Mouse (Mus musculus) forebrain, embryonic 16.5 days (tissue): ENCODE data around the gene Dop1a. TPM values are rescaled to one million over a fixed set of nuclear protein-coding genes. Genes with fewer than 3 reads are reported as not detected.

Experiments
- ATAC-seq: fragments of 200-750 bp; cut with Nextera tagmentation; 2 replicates; pipeline ENCODE4 v1.8.0; 2017; ENCODE audit warnings: mild to moderate bottlenecking, moderate library complexity
- H3K27ac ChIP-seq: fragments of 300-500 bp; sonication (generic); 2 replicates; pipeline ENCODE4 v1.5.1; 2014; ENCODE audit warnings: low read length, control low read depth
- H3K27me3 ChIP-seq: fragments of 300-500 bp; sonication (generic); replicated peaks from 2 replicates; pipeline ENCODE4 v1.6.1; 2014; ENCODE audit warnings: low read length; ENCODE audit not compliant: control insufficient read depth, insufficient read depth
- H3K36me3 ChIP-seq: fragments of 300-500 bp; sonication (generic); 2 replicates; pipeline ENCODE4 v1.6.1; 2014; ENCODE audit not compliant: control insufficient read depth, insufficient read depth
- H3K4me1 ChIP-seq: fragments of 300-500 bp; sonication (generic); replicated peaks from 2 replicates; pipeline ENCODE4 v1.6.1; 2014; ENCODE audit warnings: low read length; ENCODE audit not compliant: control insufficient read depth, insufficient read depth
- H3K4me2 ChIP-seq: fragments of 300-500 bp; sonication (generic); 2 replicates; pipeline ENCODE4 v1.6.1; 2014; ENCODE audit warnings: mild to moderate bottlenecking, low read length, control low read depth
- H3K4me3 ChIP-seq: fragments of 300-500 bp; sonication (generic); replicated peaks from 2 replicates; pipeline ENCODE4 v1.5.1; 2014; ENCODE audit warnings: mild to moderate bottlenecking, low read length, control low read depth
- H3K9ac ChIP-seq: fragments of 300-500 bp; sonication (generic); replicated peaks from 2 replicates; pipeline ENCODE4 v1.6.1; 2014; ENCODE audit warnings: low read depth, low read length, control low read depth
- H3K9me3 ChIP-seq: fragments of 300-500 bp; sonication (generic); 2 replicates; pipeline ENCODE4 v1.6.1; 2016; ENCODE audit warnings: low read length; ENCODE audit not compliant: control insufficient read depth
- WGBS: fragments of 180-500 bp; shearing (Covaris S2); extraction: QIAGEN DNeasy Blood & Tissue Kit; methylation state at CpG from one replicate; pipeline ENCODE4 v1.1.7; 2014; 5-methylcytosine and 5-hydroxymethylcytosine counted together
- polyA plus RNA-seq: library from polyadenylated mRNA; unstranded; fragments of >200 nt; fragmentation: Nextera tagmentation; extraction: Ambion mirVana; gene quantifications from 2 replicates; pipeline ENCODE4 v1.2.1, GENCODE M21; 2015

The Dop1a gene
- polyA plus RNA-seq, 1 experiment from 2014 or later = 40.8 TPM

- Histone ChIP-seq H3K27me3 (no peaks in the 10 kb centered on the region), H3K4me2 (no peak overlapping the region), H3K4me1 (no peaks in the 10 kb centered on the region), H3K9ac (no peak overlapping the region), H3K36me3 (no peaks in the 10 kb centered on the region), H3K4me3 (no peak overlapping the region), H3K27ac (no peak overlapping the region), H3K9me3 (no peaks in the 10 kb centered on the region)
- no peak for ATAC-seq
- WGBS = 92% methylated on average over 1 of the region's 1 CpGs
Measured at GRCm38 (mm10) chr9:86482236-86482635, 15.3 kb downstream of the Dop1a start.

DNA sequence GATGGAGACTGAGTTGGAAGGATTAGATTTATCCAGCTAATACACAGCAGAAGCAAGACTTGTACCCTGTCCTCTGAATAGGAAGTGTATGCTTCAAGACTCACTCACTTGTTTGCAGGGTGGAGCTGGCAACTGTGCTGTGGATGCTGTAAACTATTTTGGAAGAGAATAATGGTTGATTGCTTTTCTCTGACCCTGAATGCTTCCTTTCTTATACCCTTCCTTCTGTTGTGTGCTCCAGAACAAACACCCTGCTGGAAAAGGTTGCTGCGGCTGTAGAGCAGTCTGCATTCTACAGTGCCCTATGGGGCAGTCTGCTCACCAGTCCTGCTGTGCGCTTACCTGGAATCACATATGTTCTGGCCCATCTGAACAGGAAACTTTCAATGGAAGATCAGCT, 24.8 kb downstream of the Dop1a start:
- Histone ChIP-seq H3K4me1 (no peaks in the 10 kb centered on the region), H3K9ac (no peak overlapping the region), H3K27ac (no peak overlapping the region), H3K36me3 (peaks cover 15% of the 10 kb centered on the region), H3K4me2 (no peak overlapping the region), H3K4me3 (no peak overlapping the region), H3K27me3 (no peaks in the 10 kb centered on the region), H3K9me3 (no peaks in the 10 kb centered on the region)
- ATAC-seq = no peak
- 68% methylated on average over 2 of the region's 2 CpGs for WGBS

DNA sequence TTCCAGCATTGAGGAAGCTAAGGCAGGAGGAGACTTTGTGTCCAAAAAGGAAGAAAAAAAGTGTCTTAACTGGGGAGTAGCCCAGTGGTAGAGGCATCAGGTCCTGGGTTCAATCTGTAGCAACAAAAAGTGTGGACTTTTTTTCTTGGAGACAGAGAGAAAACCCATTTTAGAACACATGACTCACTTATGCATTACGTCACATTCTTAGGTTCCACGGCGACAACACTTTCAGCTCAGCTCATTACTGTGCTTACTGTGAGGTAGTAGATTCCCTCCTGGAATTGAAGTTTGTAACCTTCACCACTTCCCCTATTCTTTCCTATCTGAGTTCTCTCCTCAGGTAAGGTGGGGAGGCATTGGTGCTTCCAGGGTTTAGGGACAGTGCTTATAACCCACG, 29.3 kb downstream of the Dop1a start:
- Histone ChIP-seq H3K36me3 (peaks cover 26% of the 10 kb centered on the region), H3K27me3 (no peaks in the 10 kb centered on the region), H3K4me3 (no peak overlapping the region), H3K9ac (no peak overlapping the region), H3K9me3 (no peaks in the 10 kb centered on the region), H3K4me1 (no peaks in the 10 kb centered on the region), H3K27ac (no peak overlapping the region), H3K4me2 (no peak overlapping the region)
- WGBS = 93% methylated on average over 4 of the region's 4 CpGs
- ATAC-seq = no peak

DNA sequence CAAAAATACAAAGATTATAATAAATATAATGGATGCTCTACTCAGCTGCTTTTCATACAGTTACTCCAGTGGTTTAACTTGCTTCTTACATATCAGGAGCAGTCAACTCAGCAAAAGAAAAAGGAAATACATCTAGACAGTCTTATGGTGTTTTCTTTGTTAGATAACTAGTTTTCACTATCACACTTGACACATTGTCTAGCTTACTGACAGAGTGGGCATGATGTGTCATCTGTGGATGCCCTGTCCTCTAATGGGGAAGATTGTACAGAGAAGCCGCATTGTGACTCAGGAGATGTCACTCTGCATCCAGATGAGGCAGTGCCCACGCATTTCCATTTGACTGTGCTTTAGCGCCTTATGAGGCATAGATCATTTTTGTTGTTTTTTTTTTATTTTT, 32.1 kb downstream of the Dop1a start:
- H3K9me3 ChIP-seq = no peaks in the 10 kb centered on the region
- H3K27me3 ChIP-seq = no peaks in the 10 kb centered on the region
- no peak overlapping the region for H3K9ac ChIP-seq
- peaks cover 26% of the 10 kb centered on the region for H3K36me3 ChIP-seq
- no peak overlapping the region for H3K27ac ChIP-seq
- WGBS = 94% methylated on average over 3 of the region's 3 CpGs
- no peak for ATAC-seq
- H3K4me3 ChIP-seq = no peak overlapping the region
- H3K4me1 ChIP-seq = no peaks in the 10 kb centered on the region
- H3K4me2 ChIP-seq = no peak overlapping the region

- 88% methylated on average over 4 of the region's 4 CpGs for WGBS
- no peak for ATAC-seq
- Histone ChIP-seq H3K36me3 (peaks cover 10% of the 10 kb centered on the region), H3K9me3 (no peaks in the 10 kb centered on the region), H3K4me3 (no peak overlapping the region), H3K27ac (no peak overlapping the region), H3K9ac (no peak overlapping the region), H3K4me2 (no peak overlapping the region), H3K4me1 (no peaks in the 10 kb centered on the region), H3K27me3 (no peaks in the 10 kb centered on the region)
Measured at GRCm38 (mm10) chr9:86507437-86507836, 40.5 kb downstream of the Dop1a start.

GRCm38 (mm10) chr9:86513733-86514132, 46.8 kb downstream of the Dop1a start:
- Histone ChIP-seq H3K4me1 (no peaks in the 10 kb centered on the region), H3K9me3 (no peaks in the 10 kb centered on the region), H3K4me2 (no peak overlapping the region), H3K27ac (no peak overlapping the region), H3K36me3 (peaks cover 33% of the 10 kb centered on the region), H3K9ac (no peak overlapping the region), H3K27me3 (no peaks in the 10 kb centered on the region), H3K4me3 (no peak overlapping the region)
- no peak for ATAC-seq
- 78% methylated on average over 5 of the region's 5 CpGs for WGBS

GRCm38 (mm10) chr9:86514390-86514789, 47.4 kb downstream of the Dop1a start:
- Histone ChIP-seq H3K36me3 (peaks cover 33% of the 10 kb centered on the region), H3K27me3 (no peaks in the 10 kb centered on the region), H3K27ac (no peak overlapping the region), H3K9me3 (no peaks in the 10 kb centered on the region), H3K4me1 (no peaks in the 10 kb centered on the region), H3K4me2 (no peak overlapping the region), H3K4me3 (no peak overlapping the region), H3K9ac (no peak overlapping the region)
- 87% methylated on average over 3 of the region's 3 CpGs for WGBS
- no peak for ATAC-seq

- no peak overlapping the region for H3K27ac ChIP-seq
- H3K27me3 ChIP-seq = no peaks in the 10 kb centered on the region
- WGBS = 96% methylated on average over 4 of the region's 4 CpGs
- ATAC-seq = no peak
- H3K4me2 ChIP-seq = no peak overlapping the region
- peaks cover 33% of the 10 kb centered on the region for H3K36me3 ChIP-seq
- no peaks in the 10 kb centered on the region for H3K9me3 ChIP-seq
- H3K9ac ChIP-seq = no peak overlapping the region
- no peak overlapping the region for H3K4me3 ChIP-seq
- no peaks in the 10 kb centered on the region for H3K4me1 ChIP-seq
Measured at GRCm38 (mm10) chr9:86514798-86515197, 47.8 kb downstream of the Dop1a start.

DNA sequence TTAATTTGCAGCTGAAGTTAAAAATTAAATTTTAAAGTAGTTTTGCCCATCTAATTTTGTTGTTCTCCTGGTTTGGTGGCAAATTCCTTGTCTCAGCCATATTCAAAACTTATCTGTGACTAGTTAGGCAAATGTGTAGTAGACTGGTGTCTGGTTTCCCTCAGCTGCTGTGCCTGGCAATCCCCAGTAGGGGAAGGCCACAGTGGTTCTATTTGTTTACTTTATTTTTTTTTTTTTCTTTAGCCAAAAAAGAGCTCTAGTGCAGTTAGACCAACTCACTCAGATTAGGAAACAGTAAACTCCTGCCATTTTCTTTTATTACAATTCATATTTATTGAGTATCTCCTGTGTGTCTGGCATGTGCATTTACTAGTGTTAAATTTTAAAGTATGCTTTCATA, 55.4 kb downstream of the Dop1a start:
- H3K4me3 ChIP-seq = no peak overlapping the region
- H3K9ac ChIP-seq = no peak overlapping the region
- ATAC-seq = no peak
- H3K9me3 ChIP-seq = no peaks in the 10 kb centered on the region
- peaks cover 19% of the 10 kb centered on the region for H3K36me3 ChIP-seq
- no peak overlapping the region for H3K27ac ChIP-seq
- no peaks in the 10 kb centered on the region for H3K4me1 ChIP-seq
- no peaks in the 10 kb centered on the region for H3K27me3 ChIP-seq
- H3K4me2 ChIP-seq = no peak overlapping the region

GRCm38 (mm10) chr9:86525600-86525999, 58.6 kb downstream of the Dop1a start:
- Histone ChIP-seq H3K27ac (no peak overlapping the region), H3K9me3 (no peaks in the 10 kb centered on the region), H3K36me3 (peaks cover 11% of the 10 kb centered on the region), H3K4me3 (no peak overlapping the region), H3K4me2 (no peak overlapping the region), H3K27me3 (no peaks in the 10 kb centered on the region), H3K4me1 (no peaks in the 10 kb centered on the region), H3K9ac (no peak overlapping the region)
- 61% methylated on average over 2 of the region's 2 CpGs for WGBS
- ATAC-seq = no peak
